Mouse (Mus musculus) cerebellum, adult 9-11 months (tissue): Measurements from ENCODE around the gene Ncam1.

Experiments
- DNase-seq: peaks from one replicate; pipeline ENCODE4 v3.0.0; 2022

The Ncam1 gene

GRCm38 (mm10) chr9:49672646-49673199, 126.0 kb downstream of the Ncam1 start:
- DNase-seq, result no peak

- DNase-seq, result no peak
Measured at GRCm38 (mm10) chr9:49667066-49667465, 131.7 kb downstream of the Ncam1 start.

GRCm38 (mm10) chr9:49665361-49665760, 133.4 kb downstream of the Ncam1 start:
- no peak for DNase-seq

- DNase-seq, result no peak
Measured at GRCm38 (mm10) chr9:49663927-49664320, 134.8 kb downstream of the Ncam1 start.

- DNase-seq, result peak; percentile 48
Measured at GRCm38 (mm10) chr9:49662958-49663926, 135.5 kb downstream of the Ncam1 start.

GRCm38 (mm10) chr9:49661480-49661879, 137.2 kb downstream of the Ncam1 start:
- DNase-seq, result no peak

- peak; percentile 60 for DNase-seq
Measured at GRCm38 (mm10) chr9:49658381-49658856, 140.3 kb downstream of the Ncam1 start.

GRCm38 (mm10) chr9:49654470-49654869, 144.3 kb downstream of the Ncam1 start:
- DNase-seq, result no peak

GRCm38 (mm10) chr9:49653478-49654245, 145.1 kb downstream of the Ncam1 start:
- DNase-seq, result no peak

- DNase-seq, result no peak
Measured at GRCm38 (mm10) chr9:49644296-49644695, 154.4 kb downstream of the Ncam1 start.

- DNase-seq, result peak; percentile 55
Measured at GRCm38 (mm10) chr9:49640764-49641163, 158.0 kb downstream of the Ncam1 start.

GRCm38 (mm10) chr9:49640142-49640541, 158.6 kb downstream of the Ncam1 start:
- no peak for DNase-seq

GRCm38 (mm10) chr9:49637955-49638354, 160.8 kb downstream of the Ncam1 start:
- DNase-seq, result peak; percentile 40

GRCm38 (mm10) chr9:49635668-49636326, 162.9 kb downstream of the Ncam1 start:
- no peak for DNase-seq

- no peak for DNase-seq
Measured at GRCm38 (mm10) chr9:49632591-49632990, 166.1 kb downstream of the Ncam1 start.

GRCm38 (mm10) chr9:49630336-49630735, 168.4 kb downstream of the Ncam1 start:
- DNase-seq, result peak; percentile 50

GRCm38 (mm10) chr9:49624910-49625309, 173.8 kb downstream of the Ncam1 start:
- no peak for DNase-seq

- peak; percentile 35 for DNase-seq
Measured at GRCm38 (mm10) chr9:49623934-49624505, 174.7 kb downstream of the Ncam1 start.

GRCm38 (mm10) chr9:49622928-49623676, 175.6 kb downstream of the Ncam1 start:
- DNase-seq, result no peak

GRCm38 (mm10) chr9:49621691-49622090, 177.0 kb downstream of the Ncam1 start:
- no peak for DNase-seq

- DNase-seq, result peak; percentile 55
Measured at GRCm38 (mm10) chr9:49618699-49619392, 179.9 kb downstream of the Ncam1 start.
